Comparison of ENCODE assay signal across 9 mouse cellular contexts in genomic region chr15:40018047-40018791, GRCm38 (mm10).
DNase-seq lines count a peak whose midpoint lies in the region; ATAC-seq and TF ChIP-seq lines count a peak whose summit lies in the region.
"Had no signal": no experiment of that assay in that cellular context is flagged by ENCODE, and none has a peak within 500 bp of the region (broad histone marks: within the 10 kb centered on the region; RNA-seq: fewer than 3 reads in every experiment).

No protein-coding gene starts in this region.

- 10% methylated on average over 12 of the region's 12 CpGs for WGBS in lung, embryonic 16.5 days
- 29% methylated on average over 12 of the region's 12 CpGs for WGBS in limb, embryonic 15.5 days
- 18% methylated on average over 12 of the region's 12 CpGs for WGBS in stomach, postnatal 0 days

- no peak overlapping the region for H3K4me3 ChIP-seq in gastrocnemius, adult 2 months
- H3K4me3 ChIP-seq in lung, embryonic 16.5 days (ENCODE audit: low read length), result peak overlapping the region; percentile 15
- H3K4me3 ChIP-seq in limb, embryonic 15.5 days, result no peak overlapping the region
- no peak overlapping the region for H3K4me3 ChIP-seq in stomach, postnatal 0 days (ENCODE audit: low read depth, low read length)
- H3K4me3 ChIP-seq: embryonic facial prominence, embryonic 15.5 days had no signal

- H3K9me3 ChIP-seq in lung, embryonic 16.5 days (ENCODE audit: control insufficient read depth, low read length), result no peaks in the 10 kb centered on the region
- H3K9me3 ChIP-seq in limb, embryonic 15.5 days, result no peaks in the 10 kb centered on the region
- H3K9me3 ChIP-seq in stomach, postnatal 0 days (ENCODE audit: control insufficient read depth, low read length), result no peaks in the 10 kb centered on the region
- H3K9me3 ChIP-seq: embryonic facial prominence, embryonic 15.5 days had no signal

- no peak overlapping the region for H3K9ac ChIP-seq in lung, embryonic 16.5 days (ENCODE audit: low read length)
- H3K9ac ChIP-seq in limb, embryonic 15.5 days, result no peak overlapping the region
- H3K9ac ChIP-seq in stomach, postnatal 0 days (ENCODE audit: low read length), result no peak overlapping the region
- H3K9ac ChIP-seq: embryonic facial prominence, embryonic 15.5 days had no signal

- H3K27ac ChIP-seq in gastrocnemius, adult 2 months, result peak overlapping the region; percentile 13; the same call in 1 of the 2 replicates
- peak overlapping the region; percentile 66 for H3K27ac ChIP-seq in lung, embryonic 16.5 days (ENCODE audit: low read length)
- H3K27ac ChIP-seq in limb, embryonic 15.5 days, result no peak overlapping the region
- H3K27ac ChIP-seq in stomach, postnatal 0 days (replicated peaks), result no peak overlapping the region
- H3K27ac ChIP-seq: embryonic facial prominence, embryonic 15.5 days had no signal

- intact Hi-C loops in gastrocnemius, adult 2 months (cut with DNase I), result no loop called here
- intact Hi-C loops in gastrocnemius, postnatal 36 days (cut with DNase I), result no loop called here

- peak; percentile 77 for ATAC-seq in lung, embryonic 16.5 days (ENCODE audit: low read depth)
- no peak for ATAC-seq in limb, embryonic 15.5 days (ENCODE audit: insufficient number of reproducible peaks, low FRiP score, low TSS enrichment, low read depth)
- ATAC-seq in stomach, postnatal 0 days (ENCODE audit: low FRiP score, low TSS enrichment), result no peak

- DNase-seq in gastrocnemius, adult 2 months, result no peak
- no peak for DNase-seq in gastrocnemius, postnatal 36 days
- no peak for DNase-seq in lung, adult 18-20 months
- DNase-seq in stomach, postnatal 0 days (ENCODE audit: low spot score), result no peak
- DNase-seq in T-cell, adult 2 months (ENCODE audit: low spot score), result no peak
- DNase-seq in layer of hippocampus, postnatal 36 days, result no peak

- peak overlapping the region; percentile 46 for H3K4me2 ChIP-seq in lung, embryonic 16.5 days (ENCODE audit: low read depth, low read length)
- peak overlapping the region; percentile 25; the same call in 1 of the 2 replicates for H3K4me2 ChIP-seq in limb, embryonic 15.5 days
- H3K4me2 ChIP-seq in stomach, postnatal 0 days (replicated peaks; ENCODE audit: low read depth), result peak overlapping the region; percentile 39
- H3K4me2 ChIP-seq: embryonic facial prominence, embryonic 15.5 days had no signal

- TF ChIP-seq EP300 in stomach, postnatal 0 days (optimal IDR thresholded peaks at IDR 0.05), result no peak

- H3K4me1 ChIP-seq in lung, embryonic 16.5 days (replicated peaks; ENCODE audit: control insufficient read depth, insufficient read depth, low read length), result peaks cover 15% of the 10 kb centered on the region
- H3K4me1 ChIP-seq in limb, embryonic 15.5 days, result no peaks in the 10 kb centered on the region
- no peaks in the 10 kb centered on the region for H3K4me1 ChIP-seq in stomach, postnatal 0 days (replicated peaks; ENCODE audit: control insufficient read depth, insufficient read depth)
- H3K4me1 ChIP-seq: embryonic facial prominence, embryonic 15.5 days had no signal

- no peak for TF ChIP-seq CTCF in gastrocnemius, adult 2 months (IDR thresholded peaks at IDR 0.05)
- TF ChIP-seq CTCF in stomach, postnatal 0 days (IDR thresholded peaks at IDR 0.05; ENCODE audit: low read depth), result no peak

- no peaks in the 10 kb centered on the region for H3K27me3 ChIP-seq in lung, embryonic 16.5 days (ENCODE audit: control insufficient read depth, insufficient read depth, low read depth, low read length)
- no peaks in the 10 kb centered on the region for H3K27me3 ChIP-seq in limb, embryonic 15.5 days
- H3K27me3 ChIP-seq in stomach, postnatal 0 days (ENCODE audit: control insufficient read depth, insufficient read depth, low read length), result no peaks in the 10 kb centered on the region
- H3K27me3 ChIP-seq: embryonic facial prominence, embryonic 15.5 days had no signal

- no peaks in the 10 kb centered on the region for H3K36me3 ChIP-seq in lung, embryonic 16.5 days (ENCODE audit: control insufficient read depth, insufficient read depth, low read length)
- H3K36me3 ChIP-seq in limb, embryonic 15.5 days, result no peaks in the 10 kb centered on the region
- no peaks in the 10 kb centered on the region for H3K36me3 ChIP-seq in stomach, postnatal 0 days (ENCODE audit: control insufficient read depth, insufficient read depth, low read length)
- H3K36me3 ChIP-seq: embryonic facial prominence, embryonic 15.5 days had no signal

Comparison
In these comparisons a context has a peak if more than half of its experiments do, and no peak if none do; other contexts are left out.
1. H3K27ac ChIP-seq: peak in gastrocnemius, adult 2 months (single experiment) and lung, embryonic 16.5 days (single experiment); none in limb, embryonic 15.5 days (single experiment) and stomach, postnatal 0 days (single experiment).
2. Peak in every context shown above with its lines, with median percentiles within 50 percentile points of each other: H3K4me2 ChIP-seq.